Mouse (Mus musculus) macrophage (primary cell): ENCODE data around the gene Adamts16. TPM values are rescaled to one million over a fixed set of nuclear protein-coding genes. Genes with fewer than 3 reads are reported as not detected.

ENCODE experiments used
- H3K27ac ChIP-seq: fragments of 350-480 bp; formaldehyde crosslinking; 2 replicates; pipeline ENCODE4 v1.9.0; 2021
- H3K36me3 ChIP-seq: fragments of 350-480 bp; formaldehyde crosslinking; 2 replicates; pipeline ENCODE4 v1.9.0; 2021; ENCODE audit errors: inconsistent target
- H3K4me3 ChIP-seq: fragments of 350-480 bp; formaldehyde crosslinking; 2 replicates; pipeline ENCODE4 v1.9.0; 2021; ENCODE audit errors: inconsistent target
- H3K79me2 ChIP-seq: fragments of 350-480 bp; formaldehyde crosslinking; 2 replicates; pipeline ENCODE4 v1.9.0; 2021; ENCODE audit errors: inconsistent target
- WGBS: methylation state at CpG from one replicate; pipeline ENCODE4 v1.1.7; 2026; ENCODE audit warnings: inconsistent platforms; ENCODE audit not compliant: missing documents; 5-methylcytosine and 5-hydroxymethylcytosine counted together
- polyA plus RNA-seq: library from polyadenylated mRNA; stranded (reverse); fragments of 250-400 nt; gene quantifications from 3 replicates; pipeline ENCODE4 v1.2.4, GENCODE M21; 2018; ENCODE audit warnings: inconsistent platforms

Adamts16 gene
- polyA plus RNA-seq, 1 experiment from 2014 or later: not detected

GRCm38 (mm10) chr13:70802849-70803248 is 38.8 kb downstream of the Adamts16 start:
- WGBS: 90% methylated on average over 1 of the region's 1 CpGs
- Histone ChIP-seq H3K27ac (no peak overlapping the region), H3K4me3 (no peak overlapping the region)

DNA sequence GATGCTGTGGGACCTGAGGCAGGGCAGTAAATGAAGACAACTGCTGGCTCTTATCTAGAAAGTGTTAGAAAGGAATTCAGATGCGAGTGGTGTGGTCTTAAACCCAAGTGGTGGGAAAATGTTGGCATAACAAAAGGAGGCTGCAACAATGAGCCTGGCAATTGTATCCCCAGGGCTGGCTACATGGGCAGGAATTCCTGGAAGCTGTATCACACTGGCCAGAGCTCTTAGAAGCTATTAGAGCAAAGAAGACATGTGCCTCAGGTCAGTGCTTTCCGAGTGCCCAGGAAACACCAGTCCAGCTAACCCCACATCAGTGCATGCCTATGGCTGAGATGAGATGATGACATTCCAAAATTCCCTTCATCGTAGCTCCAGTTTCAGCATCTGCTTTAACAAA is 42.3 kb downstream of the Adamts16 start:
- Histone ChIP-seq H3K36me3 (no peaks in the 10 kb centered on the region), H3K79me2 (no peaks in the 10 kb centered on the region), H3K27ac (no peak overlapping the region), H3K4me3 (no peak overlapping the region)
- WGBS: 83% methylated on average over 3 of the region's 3 CpGs

More at GRCm38 (mm10) chr13:70802849-70803248, 38.8 kb downstream of the Adamts16 start:
- H3K79me2 ChIP-seq: no peaks in the 10 kb centered on the region
- H3K36me3 ChIP-seq: no peaks in the 10 kb centered on the region

GRCm38 (mm10) chr13:70798396-70798795 is 43.2 kb downstream of the Adamts16 start:
- 75% methylated on average over 5 of the region's 5 CpGs for WGBS
- Histone ChIP-seq H3K4me3 (no peak overlapping the region), H3K79me2 (no peaks in the 10 kb centered on the region), H3K36me3 (no peaks in the 10 kb centered on the region), H3K27ac (no peak overlapping the region)

- Histone ChIP-seq H3K4me3 (no peak overlapping the region), H3K27ac (no peak overlapping the region), H3K36me3 (no peaks in the 10 kb centered on the region), H3K79me2 (no peaks in the 10 kb centered on the region)
- 90% methylated on average over 8 of the region's 8 CpGs for WGBS
These were observed 47.5 kb downstream of the Adamts16 start for GRCm38 (mm10) chr13:70794074-70794572.

GRCm38 (mm10) chr13:70793660-70794059 is 48.0 kb downstream of the Adamts16 start:
- H3K27ac ChIP-seq: no peak overlapping the region
- 69% methylated on average over 4 of the region's 4 CpGs for WGBS
- no peaks in the 10 kb centered on the region for H3K36me3 ChIP-seq
- H3K4me3 ChIP-seq: no peak overlapping the region
- H3K79me2 ChIP-seq: no peaks in the 10 kb centered on the region

DNA sequence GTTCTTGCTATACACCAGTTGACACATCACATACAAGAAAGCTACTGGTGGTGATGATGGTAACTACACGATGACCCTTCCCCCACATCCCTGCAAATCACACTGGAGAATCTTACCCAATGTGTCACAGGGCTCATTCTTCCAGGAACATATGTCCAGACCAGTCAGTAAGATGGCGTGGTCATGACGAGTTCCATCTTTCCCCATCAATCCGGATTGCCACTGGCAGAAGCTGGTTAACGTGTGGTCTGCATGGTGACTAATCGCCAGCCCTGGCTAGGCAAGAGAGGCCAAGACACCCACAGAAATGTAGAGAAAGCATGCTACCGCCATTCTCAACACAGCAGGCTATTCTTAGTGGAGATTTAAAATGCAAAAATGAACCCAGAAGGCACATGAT is 48.7 kb downstream of the Adamts16 start:
- Histone ChIP-seq H3K27ac (no peak overlapping the region), H3K36me3 (no peaks in the 10 kb centered on the region), H3K4me3 (no peak overlapping the region), H3K79me2 (no peaks in the 10 kb centered on the region)
- 96% methylated on average over 7 of the region's 7 CpGs for WGBS

GRCm38 (mm10) chr13:70789806-70790205 is 51.8 kb downstream of the Adamts16 start:
- no peaks in the 10 kb centered on the region for H3K36me3 ChIP-seq
- no peaks in the 10 kb centered on the region for H3K79me2 ChIP-seq
- no peak overlapping the region for H3K4me3 ChIP-seq
- 33% methylated on average over 1 of the region's 1 CpGs for WGBS
- no peak overlapping the region for H3K27ac ChIP-seq

DNA sequence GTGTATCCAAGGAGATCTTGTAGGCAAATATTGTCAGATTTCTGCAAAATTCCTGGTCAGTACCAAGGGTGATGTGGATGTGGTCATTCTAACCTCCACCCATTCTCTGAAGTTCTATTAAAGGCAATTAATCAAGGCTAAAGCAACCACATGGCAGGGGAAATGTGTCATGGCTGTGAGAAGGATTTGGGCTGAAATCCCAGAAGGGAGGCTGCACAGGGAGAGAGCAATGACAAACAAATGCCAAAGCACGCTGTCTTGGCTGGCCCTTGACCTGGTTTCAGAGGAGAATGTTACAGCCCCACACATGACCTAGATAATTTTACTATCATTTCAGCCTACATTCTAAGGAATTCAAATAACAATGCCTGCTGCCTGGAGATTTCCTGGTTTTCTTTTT is 52.6 kb downstream of the Adamts16 start:
- no peak overlapping the region for H3K27ac ChIP-seq
- H3K36me3 ChIP-seq: no peaks in the 10 kb centered on the region
- 76% methylated on average over 1 of the region's 1 CpGs for WGBS
- no peaks in the 10 kb centered on the region for H3K79me2 ChIP-seq
- H3K4me3 ChIP-seq: no peak overlapping the region

DNA sequence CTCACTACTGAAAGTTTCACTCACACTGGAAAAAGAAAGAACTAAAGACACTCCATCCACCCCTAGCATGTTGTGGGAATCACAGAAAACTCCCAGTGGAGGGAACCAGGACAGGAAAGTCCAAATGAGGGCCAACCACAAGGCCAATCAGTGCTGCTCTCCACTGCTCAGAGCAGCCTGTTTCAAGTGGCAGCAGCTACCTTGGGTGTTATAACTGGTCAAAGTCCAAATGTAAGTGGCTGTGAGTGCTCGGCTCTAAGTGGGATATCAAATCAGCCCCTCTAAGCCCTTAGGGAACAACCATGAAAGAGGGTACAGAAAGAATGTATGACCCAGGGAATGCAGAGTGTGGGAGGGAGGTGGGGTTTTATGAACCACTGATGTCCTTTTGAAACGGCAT is 56.5 kb downstream of the Adamts16 start:
- Histone ChIP-seq H3K36me3 (no peaks in the 10 kb centered on the region), H3K79me2 (no peaks in the 10 kb centered on the region), H3K4me3 (no peak overlapping the region), H3K27ac (no peak overlapping the region)
- 85% methylated on average over 2 of the region's 2 CpGs for WGBS

- H3K4me3 ChIP-seq: no peak overlapping the region
- H3K79me2 ChIP-seq: no peaks in the 10 kb centered on the region
- H3K27ac ChIP-seq: no peak overlapping the region
- H3K36me3 ChIP-seq: no peaks in the 10 kb centered on the region
- WGBS: 92% methylated on average over 5 of the region's 5 CpGs
These were observed 57.5 kb downstream of the Adamts16 start for GRCm38 (mm10) chr13:70784126-70784525.

- Histone ChIP-seq H3K4me3 (no peak overlapping the region), H3K79me2 (no peaks in the 10 kb centered on the region)
- WGBS: 91% methylated on average over 4 of the region's 7 CpGs
These were observed 61.8 kb downstream of the Adamts16 start for GRCm38 (mm10) chr13:70779781-70780180.

GRCm38 (mm10) chr13:70778872-70779554 is 62.6 kb downstream of the Adamts16 start:
- WGBS: 33% methylated on average over 9 of the region's 9 CpGs
- Histone ChIP-seq H3K36me3 (no peaks in the 10 kb centered on the region), H3K4me3 (no peak overlapping the region)

More at GRCm38 (mm10) chr13:70779781-70780180, 61.8 kb downstream of the Adamts16 start:
- Histone ChIP-seq H3K36me3 (no peaks in the 10 kb centered on the region), H3K27ac (no peak overlapping the region)

GRCm38 (mm10) chr13:70771100-70771499 is 70.5 kb downstream of the Adamts16 start:
- H3K27ac ChIP-seq: no peak overlapping the region
- no peaks in the 10 kb centered on the region for H3K36me3 ChIP-seq
- H3K79me2 ChIP-seq: no peaks in the 10 kb centered on the region
- WGBS: 81% methylated on average over 6 of the region's 6 CpGs
- no peak overlapping the region for H3K4me3 ChIP-seq

More at GRCm38 (mm10) chr13:70778872-70779554, 62.6 kb downstream of the Adamts16 start:
- Histone ChIP-seq H3K27ac (no peak overlapping the region), H3K79me2 (no peaks in the 10 kb centered on the region)

GRCm38 (mm10) chr13:70769156-70769555 is 72.5 kb downstream of the Adamts16 start:
- Histone ChIP-seq H3K79me2 (no peaks in the 10 kb centered on the region), H3K4me3 (no peak overlapping the region), H3K36me3 (no peaks in the 10 kb centered on the region), H3K27ac (no peak overlapping the region)
- 90% methylated on average over 2 of the region's 2 CpGs for WGBS

DNA sequence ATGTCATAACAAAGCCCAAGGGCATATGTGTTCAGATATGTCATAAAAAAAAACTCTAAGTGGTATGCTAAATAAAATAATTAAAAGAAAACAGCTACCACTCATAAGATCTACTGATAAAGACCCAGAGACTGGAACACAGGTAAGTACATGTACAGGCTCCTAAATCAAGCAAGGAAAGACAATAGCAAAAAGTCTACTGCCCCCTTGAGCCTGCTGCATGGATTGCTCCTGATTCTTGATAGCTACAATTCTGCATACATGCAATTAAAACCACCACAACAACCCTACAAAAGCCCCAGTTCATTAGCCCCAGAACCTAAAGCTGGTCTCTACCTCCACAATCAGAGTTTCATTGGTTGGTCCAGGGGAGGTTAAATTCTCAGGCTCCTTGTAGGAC is 74.1 kb downstream of the Adamts16 start:
- no peak overlapping the region for H3K4me3 ChIP-seq
- no peaks in the 10 kb centered on the region for H3K36me3 ChIP-seq
- no peaks in the 10 kb centered on the region for H3K79me2 ChIP-seq
- no peak overlapping the region for H3K27ac ChIP-seq

- WGBS: 88% methylated on average over 6 of the region's 6 CpGs
- no peak overlapping the region for H3K4me3 ChIP-seq
- H3K79me2 ChIP-seq: no peaks in the 10 kb centered on the region
- H3K36me3 ChIP-seq: no peaks in the 10 kb centered on the region
- H3K27ac ChIP-seq: no peak overlapping the region
These were observed 76.9 kb downstream of the Adamts16 start for GRCm38 (mm10) chr13:70764682-70765081.
